Mouse (Mus musculus) small intestine, adult 2 months (tissue): ENCODE measurements around the gene Ap2m1.

ENCODE experiments used
- CTCF ChIP-seq: fragments of 200-500 bp; IDR thresholded peaks from 2 replicates; pipeline ENCODE4 v1.5.1; 2012; ENCODE audit warnings: low read depth, mild to moderate bottlenecking, control low read depth, inconsistent platforms, low read length, moderate library complexity, mixed read lengths; ENCODE audit not compliant: insufficient replicate concordance, insufficient read length; ENCODE audit errors: extremely low read depth
- POLR2A ChIP-seq: fragments of 200-500 bp; IDR thresholded peaks from 2 replicates; pipeline ENCODE4 v1.6.1; 2012; ENCODE audit warnings: low read depth, mild to moderate bottlenecking, control low read depth, inconsistent platforms, low read length, moderate library complexity

DNA sequence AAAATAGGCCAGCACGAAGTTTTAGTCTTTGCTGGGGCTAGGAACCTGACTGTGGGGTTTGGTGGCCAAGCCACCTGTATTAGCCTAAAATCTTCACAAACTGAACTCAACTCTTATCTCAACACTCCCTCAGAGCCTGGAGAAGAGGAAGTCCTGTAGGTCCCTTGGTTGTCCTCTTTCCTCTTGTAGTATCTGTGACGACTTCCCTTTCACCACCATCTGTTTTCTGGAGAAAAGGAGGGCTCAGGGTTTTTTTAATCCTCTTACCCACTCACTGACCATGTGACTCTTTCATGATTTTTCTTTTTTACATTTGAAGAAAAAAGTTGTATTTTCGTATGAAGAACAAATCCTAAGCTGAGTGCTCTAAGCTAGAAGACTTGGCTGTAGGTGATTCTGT is 4.4 kb downstream of the Ap2m1 start:
- TF ChIP-seq POLR2A (no peak), CTCF (no peak)
